Mouse (Mus musculus): ENCODE data around the gene Cdx2.

- TF ChIP-seq CTCF (conservative IDR thresholded peaks at IDR 0.05; ENCODE audit: low read length) (no peak), NANOG (IDR thresholded peaks at IDR 0.05; ENCODE audit: borderline replicate concordance, low read length) (no peak)
These were observed 1.9 kb downstream of the Cdx2 start for GRCm38 (mm10) chr5:147305166-147305565.

Data from E14TG2a.4 (cell line).